9 mouse cellular contexts compared by ENCODE assay signal in the genomic region with DNA sequence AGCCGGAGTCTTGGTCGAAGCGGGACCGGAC. TPM values are rescaled to one million over a fixed set of nuclear protein-coding genes. Genes with fewer than 3 reads are reported as not detected.
DNase-seq lines count a peak whose midpoint lies in the region; ATAC-seq and TF ChIP-seq lines count a peak whose summit lies in the region.
"Had no signal": no experiment of that assay in that cellular context is flagged by ENCODE, and none has a peak within 500 bp of the region (broad histone marks: within the 10 kb centered on the region; RNA-seq: fewer than 3 reads in every experiment).

A gene (minus strand): TSS at position 27 of the 31 bp plus-strand sequence.

- H3K9ac ChIP-seq in heart, embryonic 11.5 days (ENCODE audit: low read depth, low read length), result peak within 1 kb of the TSS; percentile 28
- H3K9ac ChIP-seq in CH12.LX (ENCODE audit: insufficient read depth, low read depth), result peak within 1 kb of the TSS; percentile 31
- H3K9ac ChIP-seq in forebrain, embryonic 16.5 days (replicated peaks; ENCODE audit: low read depth, low read length), result peak within 1 kb of the TSS; percentile 50
- no peak within 1 kb of the TSS for H3K9ac ChIP-seq in liver, embryonic 14.5 days (replicated peaks)

- H3K9me3 ChIP-seq in heart, embryonic 11.5 days (replicated peaks; ENCODE audit: control insufficient read depth, low read length), result no peaks in the 10 kb centered on the region
- H3K9me3 ChIP-seq in CH12.LX (replicated peaks; ENCODE audit: low read length), result peaks cover 10% of the 10 kb centered on the region
- no peaks in the 10 kb centered on the region for H3K9me3 ChIP-seq in forebrain, embryonic 16.5 days (ENCODE audit: control insufficient read depth, low read length)
- H3K9me3 ChIP-seq in liver, embryonic 14.5 days (ENCODE audit: control insufficient read depth, low read length), result no peaks in the 10 kb centered on the region

- in situ Hi-C loops in CH12.LX (cut with MboI; ENCODE audit: low pct_ligation_motif_present, low pct_unique_long_range_greater_than_20kb, low sequenced_read_pairs), result loop anchor here (25.0 kb wide), 1 partner anchor 797 kb away; a partner anchor contains a TSS

- no peak for ATAC-seq in heart, embryonic 11.5 days (replicated peaks; ENCODE audit: insufficient number of reproducible peaks, low FRiP score, low TSS enrichment)
- ATAC-seq in forebrain, embryonic 16.5 days, result no peak
- ATAC-seq in liver, embryonic 14.5 days (ENCODE audit: insufficient read depth), result no peak

- peaks cover 41% of the 10 kb centered on the region for H3K79me2 ChIP-seq in CH12.LX (replicated peaks; ENCODE audit: control insufficient read depth, extremely low read depth, insufficient read depth, poor library complexity, severe bottlenecking)

- no peak within 1 kb of the TSS for H3K27ac ChIP-seq in heart, embryonic 11.5 days (ENCODE audit: low read depth, low read length)
- no peak within 1 kb of the TSS for H3K27ac ChIP-seq in CH12.LX (ENCODE audit: insufficient read depth, low read depth)
- no peak within 1 kb of the TSS for H3K27ac ChIP-seq in forebrain, embryonic 16.5 days (ENCODE audit: low read length)
- H3K27ac ChIP-seq in liver, embryonic 14.5 days, result no peak within 1 kb of the TSS

- peak within 1 kb of the TSS; percentile 96 for H3K4me2 ChIP-seq in heart, embryonic 11.5 days
- H3K4me2 ChIP-seq in CH12.LX (ENCODE audit: insufficient read depth, low read depth, poor library complexity, severe bottlenecking), result peak within 1 kb of the TSS; percentile 30
- peak within 1 kb of the TSS; percentile 77 for H3K4me2 ChIP-seq in forebrain, embryonic 16.5 days (ENCODE audit: low read length)
- H3K4me2 ChIP-seq in liver, embryonic 14.5 days (ENCODE audit: low read depth), result peak within 1 kb of the TSS; percentile 45

- no CpG with 5 or more reads among the region's 4 CpGs for WGBS in heart, embryonic 11.5 days (ENCODE audit: insufficient replicate concordance)
- 0% methylated on average over 1 of the region's 4 CpGs for WGBS in forebrain, embryonic 16.5 days
- WGBS in liver, embryonic 14.5 days (ENCODE audit: insufficient replicate concordance), result 0% methylated on average over 4 of the region's 4 CpGs

- no peak for TF ChIP-seq CTCF in CH12.LX (conservative IDR thresholded peaks at IDR 0.05 in 1 of 2, IDR thresholded peaks at IDR 0.05 in 1 of 2; ENCODE audit: low read depth in 2 of 2, low read length in 2 of 2)
- no peak for TF ChIP-seq CTCF in liver, embryonic 14.5 days (IDR thresholded peaks at IDR 0.05; ENCODE audit: low read depth)

- no peaks in the 10 kb centered on the region for H3K36me3 ChIP-seq in heart, embryonic 11.5 days (ENCODE audit: control insufficient read depth, insufficient read depth, low read length)
- H3K36me3 ChIP-seq in CH12.LX (replicated peaks in 1 of 2; ENCODE audit: control insufficient read depth in 1 of 2, insufficient read depth in 1 of 2, low read length in 1 of 2), result peaks cover under 1 to 8% of the 10 kb centered on the region in 2 experiments
- H3K36me3 ChIP-seq in forebrain, embryonic 16.5 days (ENCODE audit: control insufficient read depth, insufficient read depth), result no peaks in the 10 kb centered on the region
- no peaks in the 10 kb centered on the region for H3K36me3 ChIP-seq in liver, embryonic 14.5 days (replicated peaks; ENCODE audit: control insufficient read depth, insufficient read depth, low read depth)

- H3K4me1 ChIP-seq in heart, embryonic 11.5 days (ENCODE audit: control insufficient read depth, insufficient read depth, low read length), result peaks cover 12% of the 10 kb centered on the region
- peaks cover 21 to 77% of the 10 kb centered on the region in 2 experiments for H3K4me1 ChIP-seq in CH12.LX (ENCODE audit: control insufficient read depth in 1 of 2, insufficient read depth in 2 of 2)
- H3K4me1 ChIP-seq in forebrain, embryonic 16.5 days (replicated peaks; ENCODE audit: control insufficient read depth, insufficient read depth, low read length), result peaks cover 34% of the 10 kb centered on the region
- peaks cover 8 to 9% of the 10 kb centered on the region in 2 experiments for H3K4me1 ChIP-seq in liver, embryonic 14.5 days (replicated peaks; ENCODE audit: control insufficient read depth in 2 of 2, insufficient read depth in 2 of 2, low read length in 1 of 2)

- H3K27me3 ChIP-seq in heart, embryonic 11.5 days (ENCODE audit: control insufficient read depth, insufficient read depth, low read length), result peaks cover 61% of the 10 kb centered on the region
- H3K27me3 ChIP-seq in CH12.LX (replicated peaks), result peaks cover 36% of the 10 kb centered on the region
- H3K27me3 ChIP-seq in forebrain, embryonic 16.5 days (replicated peaks; ENCODE audit: control insufficient read depth, insufficient read depth, low read length), result peaks cover 47% of the 10 kb centered on the region
- peaks cover 58% of the 10 kb centered on the region for H3K27me3 ChIP-seq in liver, embryonic 14.5 days (ENCODE audit: control insufficient read depth, insufficient read depth, low read length)

- H3K4me3 ChIP-seq in heart, embryonic 11.5 days (ENCODE audit: low read depth, low read length), result peak within 1 kb of the TSS; percentile 39
- peak within 1 kb of the TSS; percentile 49 to 71 (median 61) for H3K4me3 ChIP-seq in CH12.LX (replicated peaks in 1 of 3; ENCODE audit: low read depth in 2 of 3, low read length in 2 of 3, poor library complexity in 1 of 3)
- H3K4me3 ChIP-seq in forebrain, embryonic 16.5 days (replicated peaks; ENCODE audit: low read length), result peak within 1 kb of the TSS; percentile 44
- peak within 1 kb of the TSS in 1 of 2 experiments; percentile 38; a peak in 2 of 4 replicates for H3K4me3 ChIP-seq in liver, embryonic 14.5 days (ENCODE audit: insufficient read depth in 1 of 2, low read depth in 2 of 2, low read length in 2 of 2)

- dilution Hi-C loops in CH12.LX (cut with MboI; ENCODE audit: extremely low pct_ligation_motif_present, extremely low pct_unique_long_range_greater_than_20kb, low sequenced_read_pairs), result no loop called here

- no peak for DNase-seq in heart, adult 11 months
- DNase-seq in CH12.LX (ENCODE audit: extremely low read depth), result no peak
- DNase-seq in liver, embryonic 14.5 days (ENCODE audit: low read depth in 3 of 3, low spot score in 3 of 3), result no peak
- DNase-seq in adrenal gland, adult 2 months, result no peak
- no peak for DNase-seq in retina, postnatal 1 day
- no peak for DNase-seq in testis, postnatal 14 days (ENCODE audit: low spot score)

- no peak for TF ChIP-seq POLR2A in CH12.LX (IDR thresholded peaks at IDR 0.05; ENCODE audit: low read depth, low read length)

- TF ChIP-seq EP300 in CH12.LX (IDR thresholded peaks at IDR 0.05; ENCODE audit: low read length), result no peak
- no peak for TF ChIP-seq EP300 in liver, embryonic 14.5 days (IDR thresholded peaks at IDR 0.05; ENCODE audit: low read depth)

- no peak for TF ChIP-seq RAD21 in CH12.LX (IDR thresholded peaks at IDR 0.05; ENCODE audit: low read depth, low read length)

TF ChIP-seq in CH12.LX, 34 proteins besides CTCF, POLR2A, EP300 and RAD21:
- TF ChIP-seq TBP (conservative IDR thresholded peaks at IDR 0.05; ENCODE audit: low read depth, low read length), result no peak
- no peak for TF ChIP-seq IRF4 (IDR thresholded peaks at IDR 0.05; ENCODE audit: low read depth, low read length)
- no peak for TF ChIP-seq GABPA (IDR thresholded peaks at IDR 0.05; ENCODE audit: insufficient replicate concordance, low read depth, low read length)
- no peak for TF ChIP-seq POLR2AphosphoS2 (IDR thresholded peaks at IDR 0.05; ENCODE audit: low read depth, low read length)
- TF ChIP-seq SMC3 (IDR thresholded peaks at IDR 0.05; ENCODE audit: low read depth, low read length), result no peak
- TF ChIP-seq ETS1 (conservative IDR thresholded peaks at IDR 0.05; ENCODE audit: low read depth, low read length), result no peak
- no peak for TF ChIP-seq ZNF384 (IDR thresholded peaks at IDR 0.05; ENCODE audit: low read depth, low read length)
- no peak for TF ChIP-seq MAX (IDR thresholded peaks at IDR 0.05; ENCODE audit: low read length)
- TF ChIP-seq USF2 (conservative IDR thresholded peaks at IDR 0.05; ENCODE audit: low read depth, low read length), result no peak
- TF ChIP-seq KAT2A (IDR thresholded peaks at IDR 0.05; ENCODE audit: insufficient replicate concordance, low read length), result no peak
- no peak for TF ChIP-seq SIN3A (IDR thresholded peaks at IDR 0.05; ENCODE audit: low read length)
- TF ChIP-seq MXI1 (IDR thresholded peaks at IDR 0.05; ENCODE audit: low read depth, low read length), result no peak
- TF ChIP-seq RCOR1 (conservative IDR thresholded peaks at IDR 0.05; ENCODE audit: low read depth, low read length), result no peak
- no peak for TF ChIP-seq CHD2 (IDR thresholded peaks at IDR 0.05; ENCODE audit: low read length)
- no peak for TF ChIP-seq MEF2A (IDR thresholded peaks at IDR 0.05; ENCODE audit: borderline replicate concordance, low read depth, low read length)
- TF ChIP-seq E2F4 (IDR thresholded peaks at IDR 0.05; ENCODE audit: insufficient replicate concordance, low read depth, low read length), result no peak
- TF ChIP-seq ELF1 (IDR thresholded peaks at IDR 0.05; ENCODE audit: low read depth, low read length), result no peak
- TF ChIP-seq NRF1 (IDR thresholded peaks at IDR 0.05; ENCODE audit: low read depth, low read length), result no peak

RNA-seq across cellular contexts. Expression of the gene that starts here (rescaled TPM):
- polyA plus RNA-seq in heart, embryonic 11.5 days (2014; fragmentation: Nextera tagmentation; extraction: Ambion mirVana), result not detected in 2 replicates
- total RNA-seq in CH12.LX (2012; rRNA removed), result 27.7 and 34.3 TPM in 2 replicates
- 12.5 and 14.0 TPM in 2 replicates for total RNA-seq in CH12.LX (2014; rRNA removed)
- polyA plus RNA-seq in CH12.LX (2012; ENCODE audit: insufficient read length, low read depth), result 19.0 and 30.0 TPM in 2 replicates
- 5.7 and 5.9 TPM in 2 replicates for polyA plus RNA-seq in forebrain, embryonic 16.5 days (2015; fragmentation: Nextera tagmentation; extraction: Ambion mirVana)
- polyA plus RNA-seq in liver, embryonic 14.5 days (2012; rRNA removed), result 0.01 TPM in 2 replicates
- 0.06 TPM in 1 of 2 replicates, not detected in the other for polyA plus RNA-seq in liver, embryonic 14.5 days (2014; fragmentation: Nextera tagmentation; extraction: Ambion mirVana)
- not detected for total RNA-seq in adrenal gland, adult 2 months (2021)
- polyA plus RNA-seq in adrenal gland, adult 2 months (2012; rRNA removed), result 0.30 TPM in 1 of 2 replicates, not detected in the other
- total RNA-seq: neutrophil, adult 5-6 weeks had no signal

Comparison
In these comparisons a context has a peak if more than half of its experiments do, and no peak if none do; other contexts are left out.
1. RNA of the gene that starts here (total RNA-seq): 12.5 to 34.3 TPM in CH12.LX; not detected in adrenal gland, adult 2 months; every median in the first group is over 10 times any median in the second.
2. H3K4me2 ChIP-seq: peak in every context shown above with its lines; median percentile 96 in heart, embryonic 11.5 days; 77 in forebrain, embryonic 16.5 days; 45 in liver, embryonic 14.5 days; 30 in CH12.LX.